Mouse (Mus musculus): ENCODE measurements around the gene Defb28.

Defb28 gene

DNA sequence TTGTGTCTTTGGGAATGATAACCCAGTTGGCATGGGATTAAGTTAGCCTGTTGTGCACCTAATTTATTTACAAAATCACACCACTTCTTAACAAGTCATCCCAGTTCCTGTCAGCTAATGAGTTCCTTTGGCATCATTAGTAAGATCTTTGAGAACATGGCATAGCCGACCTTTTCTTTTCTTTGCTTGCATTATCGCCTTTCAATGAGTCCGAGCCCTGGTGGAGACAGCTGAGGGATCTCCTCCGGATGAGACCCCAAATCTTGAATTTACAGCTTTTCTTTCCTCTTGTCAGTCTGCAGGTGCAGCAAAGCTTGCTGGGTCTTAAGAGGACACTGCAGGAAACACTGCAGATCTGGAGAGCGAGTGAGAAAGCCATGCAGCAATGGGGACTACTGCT lies 51.0 kb downstream of the Defb28 start, which contains the start of gene Gm17416:
TSS of gene Gm17416 (plus strand) at position 301 of the 400 bp plus-strand sequence.
- DNase-seq (ENCODE audit: low read depth, low spot score) = no peak

- DNase-seq (ENCODE audit: low read depth, low spot score) = no peak
These were observed 51.8 kb downstream of the Defb28 start for GRCm38 (mm10) chr2:152569881-152570280.

GRCm38 (mm10) chr2:152570313-152570712 lies 52.3 kb downstream of the Defb28 start:
- DNase-seq (ENCODE audit: low read depth, low spot score) = no peak
